Mouse (Mus musculus) thymus, postnatal 25 days (tissue): ENCODE results near the gene Ank3.

Experiments used
- DNase-seq: peaks from one replicate; pipeline ENCODE4 v3.0.0; 2022

Ank3 gene

DNA sequence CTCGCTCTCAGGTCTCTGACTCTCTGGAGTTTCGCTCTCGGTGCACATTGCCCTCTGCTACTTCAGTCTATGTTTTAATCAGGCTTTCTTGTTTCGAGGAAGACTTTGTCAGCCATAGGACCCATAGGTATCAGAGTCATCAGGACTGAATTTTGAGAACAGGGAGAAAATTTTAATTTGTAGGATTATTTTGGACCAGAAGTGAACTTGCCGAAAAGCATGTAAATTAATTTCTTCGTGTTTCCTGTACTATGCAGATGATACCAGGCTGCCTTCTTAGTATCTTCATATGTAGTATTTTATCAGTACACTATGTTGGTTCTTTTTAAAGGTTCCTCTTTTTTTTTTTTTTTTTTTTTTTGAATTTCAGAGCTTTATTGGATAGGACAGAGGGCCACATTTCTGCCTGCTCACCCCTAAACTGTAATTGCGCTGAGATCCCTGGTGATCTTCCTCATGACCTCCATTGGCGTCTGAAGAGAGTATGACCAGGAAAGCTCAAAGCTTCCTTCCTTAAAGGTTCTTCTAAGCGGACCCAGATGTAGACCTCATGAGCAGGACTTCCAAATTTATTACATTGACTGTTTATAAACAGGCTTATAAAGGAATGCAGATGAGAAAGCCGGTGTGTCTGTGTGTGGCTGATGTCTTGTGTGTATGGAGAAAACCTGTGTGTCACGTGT, 551.8 kb downstream of the Ank3 start:
- no peak for DNase-seq

DNA sequence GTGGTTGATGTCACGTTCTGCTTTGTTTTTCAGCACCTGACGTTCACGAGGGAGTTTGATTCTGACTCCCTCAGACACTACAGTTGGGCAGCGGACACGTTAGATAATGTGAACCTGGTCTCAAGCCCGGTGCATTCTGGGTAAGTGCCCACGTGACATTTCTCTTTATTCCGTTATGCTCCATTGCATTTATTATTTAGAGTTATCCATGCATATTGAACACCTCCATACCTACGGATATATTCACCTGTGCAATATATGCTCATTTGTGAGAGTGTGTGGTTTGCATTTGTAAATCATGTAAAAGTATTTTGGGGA, 552.3 kb downstream of the Ank3 start:
- no peak for DNase-seq

DNA sequence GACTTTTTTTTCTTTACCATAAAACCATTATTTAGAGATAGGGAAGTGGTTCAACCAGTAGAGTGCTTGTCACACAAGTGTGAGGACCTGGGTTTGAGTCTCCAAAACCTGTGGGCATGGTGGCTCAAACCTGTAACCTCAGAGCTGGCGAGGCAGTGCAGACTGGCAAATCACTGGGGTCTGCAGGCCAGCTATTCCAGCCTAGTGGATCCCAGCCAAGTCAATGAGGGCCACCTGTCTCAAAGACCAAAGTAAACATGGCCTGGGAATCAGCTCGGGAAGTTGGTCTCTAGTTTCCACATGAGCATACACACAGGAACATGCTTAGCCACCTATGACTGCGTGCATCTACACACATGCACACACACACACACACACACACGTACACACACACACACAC, 552.9 kb downstream of the Ank3 start:
- DNase-seq, result no peak

DNA sequence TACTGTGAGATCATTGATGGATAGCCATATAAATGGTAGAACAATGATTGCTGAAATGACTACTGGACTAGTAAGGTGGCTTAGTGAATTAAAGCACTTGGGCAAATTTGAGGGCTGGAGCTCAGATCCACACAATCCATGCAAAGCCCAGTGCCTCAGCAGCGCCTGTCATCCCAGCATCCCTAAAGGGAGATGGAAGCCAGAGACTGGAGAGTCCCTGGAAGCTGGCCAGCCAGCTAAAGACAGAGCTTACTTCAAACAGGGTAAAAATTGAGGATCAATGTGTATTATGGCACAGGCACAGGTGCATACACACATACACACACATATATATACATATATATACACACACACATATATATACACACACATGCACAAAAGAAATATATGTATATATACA, 553.7 kb downstream of the Ank3 start:
- no peak for DNase-seq

DNA sequence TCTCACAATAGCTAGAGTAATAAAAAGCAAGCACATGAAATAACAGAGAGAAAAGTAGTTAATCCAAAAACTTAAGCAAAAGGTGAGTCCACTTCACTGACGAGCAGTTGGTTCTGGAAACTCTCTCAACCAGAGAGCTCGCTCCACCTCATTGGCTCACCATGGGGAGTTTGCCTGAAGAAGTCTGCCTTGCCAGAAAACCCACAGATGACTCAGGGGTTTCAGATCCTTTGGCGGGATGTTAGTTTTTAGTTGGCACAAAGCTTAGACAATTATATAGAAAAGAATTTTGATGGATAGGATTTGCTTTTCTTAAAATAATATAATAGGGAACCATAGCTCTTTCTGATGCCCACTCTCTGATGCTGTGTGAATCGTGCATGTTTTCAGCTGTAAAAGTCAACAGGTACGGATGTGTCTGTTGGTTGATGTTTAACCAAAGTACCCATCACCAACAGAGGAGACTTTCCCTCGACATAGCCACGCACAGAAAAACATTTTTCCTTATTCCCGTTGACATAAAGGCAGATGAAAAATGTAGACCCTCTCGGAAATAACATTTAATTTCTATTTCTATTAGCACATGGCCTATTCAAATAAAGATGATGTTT, 556.2 kb downstream of the Ank3 start:
- DNase-seq, result no peak

DNA sequence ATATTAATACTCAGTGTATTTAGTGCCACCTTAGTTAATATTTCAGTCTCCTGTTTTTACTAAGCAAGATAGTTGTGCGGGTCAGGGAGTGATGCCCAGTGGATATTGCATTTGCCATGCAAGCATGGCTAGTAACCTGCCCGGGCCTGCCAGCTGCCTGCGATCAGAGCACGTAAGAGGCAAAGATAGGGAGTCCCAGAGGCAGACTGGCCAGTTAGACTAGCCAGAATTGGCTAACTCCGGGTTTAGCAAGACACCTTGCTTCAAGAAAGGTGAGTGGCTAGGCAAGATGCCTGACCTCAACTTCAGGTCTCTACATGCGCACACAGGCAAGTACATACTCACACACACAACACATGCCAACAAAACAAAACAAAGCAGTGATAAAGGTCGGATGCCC, 563.7 kb downstream of the Ank3 start:
- DNase-seq, result no peak

DNA sequence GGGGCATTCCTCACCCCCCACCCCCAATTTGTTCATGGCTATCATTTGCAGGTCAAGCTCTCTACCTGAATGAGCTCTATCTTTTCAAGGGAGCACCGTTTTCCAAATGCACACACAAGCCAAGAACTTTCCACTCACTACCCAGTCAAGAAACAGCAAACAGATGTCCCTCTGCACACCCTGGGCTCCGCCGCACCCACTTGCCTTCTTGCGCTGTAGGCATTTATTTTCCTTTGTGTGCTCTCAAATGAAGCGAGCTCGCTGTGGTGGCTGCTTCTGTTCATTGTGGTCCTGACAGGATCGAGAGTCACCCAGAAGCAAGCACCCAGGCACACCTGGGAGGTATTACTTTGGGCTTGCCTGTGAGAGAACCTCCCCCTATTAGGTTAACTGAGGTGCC, 564.4 kb downstream of the Ank3 start:
- DNase-seq, result no peak

DNA sequence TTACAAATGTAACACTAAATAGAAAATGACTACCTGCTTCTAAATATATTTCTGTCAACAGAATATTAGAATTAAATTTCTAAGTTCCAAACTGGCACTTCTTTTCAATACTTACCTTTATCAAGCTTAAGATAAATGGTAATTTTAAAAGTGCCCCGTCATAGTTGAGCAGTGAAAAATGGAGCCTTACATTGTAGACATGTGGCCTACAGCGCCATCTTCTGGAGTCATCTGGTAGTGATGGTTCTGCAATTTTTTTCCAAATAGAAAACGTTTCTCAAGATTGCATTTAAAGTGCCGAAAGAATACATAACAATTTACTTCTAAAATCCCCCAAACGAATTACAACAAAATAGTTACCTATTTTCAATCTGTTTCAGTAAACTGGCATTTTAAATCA, 566.0 kb downstream of the Ank3 start:
- DNase-seq, result no peak

DNA sequence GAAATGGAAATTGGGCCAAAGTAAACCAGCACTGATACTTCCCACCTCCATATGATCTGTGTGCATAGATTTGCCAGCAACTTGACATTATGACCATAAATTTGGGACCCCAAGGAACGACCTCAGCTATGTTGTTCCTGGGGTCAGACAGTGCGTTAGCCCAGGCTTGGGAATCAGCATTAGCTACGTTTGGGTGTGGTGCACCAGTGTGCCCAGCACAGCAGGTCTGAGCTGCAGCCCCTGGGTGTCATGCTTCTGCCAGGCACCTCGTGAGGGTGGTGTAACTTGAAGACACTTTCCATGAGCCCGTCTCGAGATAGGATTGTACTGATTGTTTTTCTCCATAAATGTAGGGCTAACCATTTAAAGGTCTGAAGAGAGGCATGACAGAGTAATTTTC, 566.5 kb downstream of the Ank3 start:
- no peak for DNase-seq

DNA sequence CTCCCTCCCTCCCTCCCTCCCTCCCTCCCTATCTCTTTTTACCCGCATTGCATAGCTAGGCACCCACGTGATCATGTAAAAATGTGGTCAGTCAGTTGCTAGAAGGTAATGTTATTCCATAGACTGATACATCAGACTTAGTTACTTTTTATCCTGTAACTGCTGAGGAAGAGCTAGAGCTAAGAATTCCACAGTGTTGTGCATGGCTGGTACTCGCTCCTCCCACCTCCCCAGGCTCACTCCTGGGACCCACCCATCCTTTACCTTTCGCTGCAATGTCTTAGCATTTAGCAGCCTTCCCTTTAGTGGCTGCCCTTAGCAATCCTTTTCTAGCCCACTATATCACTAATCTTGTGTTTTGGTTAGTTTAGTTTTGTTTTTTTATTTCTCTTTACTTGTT, 569.4 kb downstream of the Ank3 start:
- DNase-seq, result no peak

DNA sequence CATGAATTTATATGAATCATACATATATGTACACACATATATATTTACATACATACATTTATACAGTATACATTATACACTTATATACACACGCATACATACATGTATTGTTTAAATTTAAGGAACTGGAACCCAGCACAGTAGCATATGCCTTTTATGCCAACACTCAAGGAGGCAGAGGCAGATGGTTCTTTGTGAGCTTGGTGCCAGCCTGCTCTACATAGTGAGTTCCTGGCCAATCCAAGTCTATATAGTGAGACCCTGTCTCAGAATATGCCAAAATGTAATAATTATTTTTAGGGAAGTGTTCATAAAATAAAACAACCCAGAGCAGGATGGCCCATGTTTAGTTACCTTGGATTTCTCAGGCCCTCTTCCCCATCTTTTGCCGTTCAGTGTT, 581.1 kb downstream of the Ank3 start:
- no peak for DNase-seq

DNA sequence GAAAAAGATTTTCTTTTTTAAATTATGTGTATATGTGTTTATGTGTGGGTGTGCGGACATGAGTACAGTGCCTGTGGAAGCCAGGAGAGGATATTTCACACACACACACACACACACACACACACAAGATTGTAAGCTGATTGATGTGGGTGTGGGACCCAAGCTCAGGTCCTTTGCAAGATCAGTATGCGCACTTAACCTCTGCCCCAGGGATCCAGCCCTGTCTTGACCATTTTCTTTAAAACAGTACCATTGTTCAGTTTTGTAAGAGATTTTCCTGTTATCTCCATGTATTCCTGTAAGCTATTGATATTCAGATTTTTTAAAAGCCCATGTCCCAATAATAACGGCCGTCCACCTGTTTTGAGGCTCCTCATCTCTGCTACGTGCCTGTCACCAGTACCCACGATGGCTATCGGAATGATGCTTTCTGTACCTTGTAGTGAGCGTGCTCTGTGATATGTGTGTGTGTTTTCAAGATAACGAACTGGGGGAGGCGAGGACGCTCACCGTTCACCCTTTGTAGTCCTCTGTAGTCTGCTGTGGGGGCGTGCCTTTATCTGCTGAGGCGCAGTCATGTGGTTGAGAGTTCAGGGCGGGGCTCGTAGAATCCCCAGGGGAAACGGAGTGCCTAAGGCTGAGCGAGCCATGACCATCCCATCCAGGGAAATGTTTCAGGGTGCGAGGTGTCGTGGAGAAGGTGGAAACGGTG, 583.0 kb downstream of the Ank3 start:
- DNase-seq, result no peak

DNA sequence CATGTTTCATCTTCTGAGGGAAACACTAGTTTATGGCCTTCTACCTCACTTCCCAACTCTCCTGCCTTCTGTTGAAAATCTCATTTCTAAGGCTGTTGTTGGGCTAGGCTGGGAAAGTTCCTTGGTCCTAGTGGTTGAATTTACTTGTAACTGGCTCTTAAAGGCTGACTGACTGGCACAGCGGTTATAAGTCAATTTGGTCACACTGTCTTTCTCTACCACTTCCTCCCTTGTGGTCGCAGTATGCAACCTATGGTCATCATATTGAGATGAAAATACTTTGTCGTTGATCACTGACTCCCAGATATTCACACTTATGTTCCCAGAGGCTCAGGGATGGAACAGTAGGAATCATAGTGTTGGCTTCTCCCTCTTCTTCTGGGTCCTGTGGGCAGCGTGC, 584.1 kb downstream of the Ank3 start:
- no peak for DNase-seq

DNA sequence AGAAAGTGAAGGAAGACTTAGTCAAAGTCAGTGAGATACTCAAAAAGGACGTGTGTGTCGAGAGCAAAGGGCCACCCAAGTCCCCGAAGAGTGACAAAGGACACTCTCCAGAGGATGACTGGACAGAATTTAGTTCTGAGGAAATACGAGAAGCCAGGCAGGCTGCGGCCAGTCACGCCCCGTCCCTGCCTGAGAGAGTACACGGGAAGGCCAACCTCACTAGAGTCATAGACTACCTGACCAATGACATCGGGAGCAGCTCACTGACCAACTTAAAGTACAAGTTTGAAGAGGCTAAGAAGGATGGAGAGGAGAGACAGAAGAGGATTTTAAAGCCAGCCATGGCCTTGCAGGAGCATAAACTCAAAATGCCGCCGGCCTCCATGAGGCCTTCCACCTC, 588.9 kb downstream of the Ank3 start:
- DNase-seq, result no peak

DNA sequence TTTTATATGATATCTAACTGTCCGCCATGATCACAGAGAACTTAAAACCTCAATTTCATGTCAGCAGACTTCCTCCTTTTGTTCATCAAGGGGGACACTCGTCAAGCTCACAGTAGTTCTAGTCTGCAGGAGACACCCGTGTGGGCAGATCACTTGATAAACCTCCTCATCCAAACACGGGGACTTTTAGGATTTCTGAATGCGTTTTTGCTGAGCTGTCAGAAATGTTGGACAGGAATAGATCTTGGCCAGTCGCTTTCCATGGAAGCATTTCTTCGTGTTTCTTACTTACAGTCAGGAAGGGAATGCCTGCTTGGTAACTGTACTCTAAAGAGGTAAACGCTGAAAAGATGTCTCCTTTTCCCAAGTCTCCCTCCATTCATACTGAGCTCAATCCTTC, 598.5 kb downstream of the Ank3 start:
- DNase-seq, result no peak

DNA sequence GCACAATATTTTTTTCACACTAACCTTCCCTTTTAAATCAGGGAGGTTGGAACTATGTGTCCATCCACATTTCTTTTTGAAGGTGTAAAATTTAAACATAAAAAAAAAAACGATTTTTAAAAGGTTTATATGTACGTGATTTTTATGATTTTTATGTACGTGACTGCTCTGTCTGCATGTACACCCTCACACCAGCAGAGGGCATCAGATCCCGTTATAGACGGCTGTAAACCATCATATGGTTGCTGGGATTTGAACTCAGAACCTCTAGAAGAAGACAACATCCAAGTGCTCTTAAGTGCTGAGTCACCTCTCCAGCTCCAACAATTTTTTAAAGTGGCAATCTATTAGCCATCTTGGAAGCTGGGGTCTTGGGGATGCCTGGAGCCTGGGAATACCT, 605.5 kb downstream of the Ank3 start:
- DNase-seq, result no peak

DNA sequence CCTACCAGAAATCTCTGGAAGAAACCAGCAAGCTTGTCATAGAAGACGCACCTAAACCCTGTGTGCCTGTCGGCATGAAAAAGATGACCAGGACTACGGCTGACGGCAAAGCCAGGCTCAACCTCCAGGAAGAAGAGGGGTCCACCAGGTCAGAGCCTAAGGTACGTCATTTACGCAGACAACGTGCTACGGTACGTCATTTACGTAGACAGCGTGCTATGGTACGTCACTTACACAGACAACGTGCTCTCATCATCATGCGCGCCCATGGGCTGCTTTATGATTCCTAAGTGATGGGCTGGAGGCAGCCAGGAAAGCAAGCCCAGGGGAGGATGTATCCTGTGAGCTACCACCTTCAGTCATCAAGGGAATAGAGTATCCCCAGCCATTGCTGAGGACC, 606.3 kb downstream of the Ank3 start:
- no peak for DNase-seq

DNA sequence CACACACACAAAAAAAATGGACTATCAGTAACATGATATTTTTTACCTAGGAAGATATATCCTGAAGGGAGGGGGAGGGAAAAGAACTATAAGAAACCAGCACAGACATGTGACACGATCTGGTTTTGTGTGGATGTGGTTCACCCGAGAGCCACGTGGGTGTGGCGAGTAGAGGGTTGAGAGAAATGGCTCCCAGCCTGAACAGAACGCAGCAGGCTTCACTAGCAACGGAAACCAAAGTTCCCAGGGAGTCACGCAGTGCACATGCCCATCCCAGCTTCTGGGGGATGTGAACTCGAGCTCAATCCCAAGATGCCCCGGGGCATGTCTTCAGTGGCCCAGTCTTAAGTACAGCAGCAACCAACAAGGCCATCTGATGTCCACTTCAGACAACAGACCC, 607.8 kb downstream of the Ank3 start:
- DNase-seq, result no peak

DNA sequence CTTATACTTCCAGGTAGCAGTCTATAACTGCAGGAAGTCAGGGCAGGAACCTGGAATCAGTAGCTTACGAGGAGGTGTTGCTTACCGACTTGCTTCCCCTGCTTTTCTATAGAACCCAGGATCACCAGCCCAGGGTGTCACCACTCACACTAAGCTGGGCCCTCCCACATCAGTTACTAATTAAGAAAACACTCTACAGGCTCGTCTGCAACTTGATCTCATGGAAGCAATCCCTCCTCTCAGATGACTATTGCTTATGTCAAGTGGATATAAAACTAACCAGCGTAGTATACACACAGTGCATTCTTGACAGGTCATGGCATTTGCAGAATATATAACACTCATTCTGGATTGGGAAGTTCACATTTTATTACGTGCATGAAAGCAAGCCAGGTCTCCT, 613.2 kb downstream of the Ank3 start:
- no peak for DNase-seq

DNA sequence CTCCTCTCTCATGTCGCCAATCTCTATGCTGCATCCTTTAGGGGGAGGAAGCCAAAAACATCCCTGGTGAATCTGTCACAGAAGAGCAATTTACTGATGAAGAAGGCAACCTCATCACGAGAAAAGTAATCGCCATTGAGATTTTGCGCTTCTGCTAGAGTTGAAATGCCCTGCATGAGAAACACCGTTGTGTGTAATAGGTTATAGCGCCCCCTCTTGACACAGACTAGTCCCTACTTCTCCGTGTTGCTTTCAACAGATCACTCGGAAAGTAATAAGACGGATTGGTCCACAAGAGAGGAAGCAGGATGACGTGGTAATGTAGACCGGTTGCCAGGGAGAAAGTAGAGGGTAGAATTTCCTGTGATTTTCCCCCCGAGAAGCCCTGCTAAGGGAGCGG, 615.4 kb downstream of the Ank3 start:
- DNase-seq, result no peak

DNA sequence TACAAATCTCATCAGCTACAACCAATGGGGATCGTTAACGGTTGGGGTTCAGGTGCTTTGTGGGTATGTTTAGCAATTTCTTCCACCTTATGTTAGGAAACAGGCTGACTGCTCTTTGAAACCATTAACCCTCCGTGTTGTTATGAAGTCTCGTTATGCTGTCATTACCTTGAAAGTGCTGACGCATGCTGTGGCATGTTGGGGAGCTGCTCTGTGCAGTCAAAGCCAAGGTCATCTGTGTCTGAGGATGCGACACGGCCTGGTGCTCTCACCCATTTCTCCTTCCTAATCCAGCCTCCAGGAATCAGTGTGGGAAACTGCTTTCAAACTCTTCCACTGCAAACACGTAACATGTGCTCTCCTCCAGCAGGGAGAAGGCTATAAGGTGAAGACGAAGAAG, 616.6 kb downstream of the Ank3 start:
- no peak for DNase-seq

DNA sequence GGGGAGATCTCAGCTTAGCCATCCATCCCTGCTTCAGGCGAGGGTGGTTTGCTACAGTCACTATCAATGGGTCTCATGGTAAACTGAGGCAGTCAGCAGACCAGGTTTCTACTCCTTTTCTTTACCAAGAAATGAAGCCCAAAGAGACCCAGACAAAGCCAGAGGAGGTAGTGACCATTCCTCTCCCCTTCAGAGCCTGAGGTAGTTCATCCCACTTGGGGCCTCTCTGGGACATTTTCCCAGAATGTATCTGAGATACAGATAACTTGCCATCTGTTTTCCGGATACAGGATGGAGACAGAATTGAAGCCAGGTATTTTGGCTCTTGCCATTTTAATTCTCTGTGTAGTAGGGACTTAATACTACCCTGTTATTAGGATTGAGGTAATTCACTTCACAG, 620.1 kb downstream of the Ank3 start:
- no peak for DNase-seq

DNA sequence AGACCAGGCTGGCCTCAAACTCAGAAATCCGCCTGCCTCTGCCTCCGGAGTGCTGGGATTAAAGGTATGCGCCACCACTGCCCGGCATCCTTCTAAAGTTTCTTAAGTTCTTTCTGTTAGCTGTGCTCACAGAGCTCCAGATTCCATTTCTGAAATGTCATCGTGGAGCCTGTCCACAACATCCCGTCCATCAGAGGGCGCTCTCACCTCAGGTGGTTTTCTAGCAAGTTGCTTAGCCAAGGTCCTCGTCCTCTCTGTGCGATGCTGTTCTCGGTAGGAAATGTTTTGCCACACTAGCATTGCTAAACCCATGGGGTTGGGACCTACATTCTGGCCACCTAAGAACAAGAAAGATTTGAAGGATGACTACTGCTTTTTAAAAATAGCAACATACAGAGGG, 623.1 kb downstream of the Ank3 start:
- peak; percentile 78 for DNase-seq

DNA sequence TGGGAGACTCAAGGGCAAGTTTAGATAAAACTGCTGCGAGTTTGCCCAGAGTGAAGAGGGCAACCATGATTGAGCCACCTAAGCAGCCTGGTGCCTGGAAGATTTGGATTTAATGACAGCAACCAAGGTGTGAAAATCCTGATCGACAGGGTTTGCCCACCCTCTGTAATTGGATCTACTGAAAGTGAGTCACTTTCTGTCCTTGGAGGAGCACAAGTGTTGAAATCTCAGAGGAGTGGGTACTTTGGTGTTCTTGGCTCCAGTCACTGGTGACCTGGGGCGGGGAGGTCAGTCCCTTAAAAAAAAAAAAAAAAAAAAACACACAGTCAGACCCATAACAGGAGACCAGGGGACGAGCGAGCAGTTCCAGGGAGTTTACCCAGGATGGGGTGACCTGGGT, 624.0 kb downstream of the Ank3 start:
- DNase-seq, result no peak

DNA sequence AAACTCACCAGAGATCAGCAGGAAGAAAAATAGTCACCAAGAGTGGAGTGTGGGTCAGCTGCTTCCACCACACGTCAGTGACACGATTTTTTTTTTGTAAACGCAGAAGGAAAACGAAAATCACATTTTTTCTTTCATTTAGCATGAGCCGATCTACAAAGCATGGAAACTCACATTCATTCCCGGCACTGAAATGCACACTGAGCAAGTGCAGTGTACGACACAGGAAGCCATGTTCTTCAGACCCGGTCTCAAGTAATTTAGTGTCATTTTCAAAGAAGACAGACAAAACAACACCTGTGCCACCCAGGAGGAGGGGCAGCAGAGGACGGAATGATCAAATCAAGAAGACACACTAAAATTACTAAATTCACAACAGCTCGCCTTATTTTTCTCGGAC, 625.3 kb downstream of the Ank3 start:
- DNase-seq, result no peak
